In the genomic region with DNA sequence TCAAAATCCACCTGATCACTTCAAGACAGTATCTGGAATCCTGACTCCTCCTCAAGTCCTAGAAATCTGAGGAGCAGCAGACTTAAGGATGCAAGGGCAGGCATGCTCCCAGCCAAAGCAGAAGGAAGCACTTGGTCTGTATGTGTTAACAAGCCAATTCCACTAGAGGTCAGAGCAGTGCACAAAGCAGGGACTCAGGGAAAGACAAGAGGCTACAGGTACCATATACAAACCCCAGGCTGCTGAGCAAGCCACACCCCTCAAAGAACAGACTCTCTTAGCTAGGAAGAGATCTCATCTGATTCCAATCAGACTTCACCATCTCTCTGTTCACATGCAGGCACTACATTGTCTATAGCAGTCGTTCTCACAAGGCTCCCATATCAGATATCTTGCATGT, we compare ENCODE assay signal across 9 mouse cellular contexts.
DNase-seq lines count a peak whose midpoint lies in the region; ATAC-seq lines count a peak whose summit lies in the region.
"Had no signal": no experiment of that assay in that cellular context is flagged by ENCODE, and none has a peak within 500 bp of the region (broad histone marks: within the 10 kb centered on the region; RNA-seq: fewer than 3 reads in every experiment).

No protein-coding gene starts in this region.

- H3K4me2 ChIP-seq in neural tube, embryonic 11.5 days (ENCODE audit: low read depth) = no peak overlapping the region
- H3K4me2 ChIP-seq in embryonic facial prominence, embryonic 11.5 days (ENCODE audit: low read depth, low read length) = no peak overlapping the region
- H3K4me2 ChIP-seq in intestine, embryonic 16.5 days (ENCODE audit: low read depth, low read length) = no peak overlapping the region
- H3K4me2 ChIP-seq in midbrain, embryonic 14.5 days (ENCODE audit: low read length) = no peak overlapping the region

- H3K27ac ChIP-seq in neural tube, embryonic 11.5 days (ENCODE audit: low read depth, low read length) = no peak overlapping the region
- H3K27ac ChIP-seq in embryonic facial prominence, embryonic 11.5 days (replicated peaks; ENCODE audit: low read depth, low read length) = no peak overlapping the region
- no peak overlapping the region for H3K27ac ChIP-seq in intestine, embryonic 16.5 days (ENCODE audit: low read length)
- no peak overlapping the region for H3K27ac ChIP-seq in midbrain, embryonic 14.5 days (replicated peaks; ENCODE audit: low read depth, low read length)

- no peak overlapping the region for H3K4me3 ChIP-seq in neural tube, embryonic 11.5 days (ENCODE audit: low read depth, low read length)
- no peak overlapping the region for H3K4me3 ChIP-seq in embryonic facial prominence, embryonic 11.5 days (ENCODE audit: low read depth, low read length)
- no peak overlapping the region for H3K4me3 ChIP-seq in intestine, embryonic 16.5 days (ENCODE audit: low read length)
- H3K4me3 ChIP-seq in midbrain, embryonic 14.5 days (replicated peaks; ENCODE audit: low read depth, low read length) = no peak overlapping the region
- H3K4me3 ChIP-seq: myocyte had no signal

- H3K4me1 ChIP-seq in neural tube, embryonic 11.5 days (ENCODE audit: control insufficient read depth, insufficient read depth, low read length) = no peaks in the 10 kb centered on the region
- no peaks in the 10 kb centered on the region for H3K4me1 ChIP-seq in embryonic facial prominence, embryonic 11.5 days (ENCODE audit: control insufficient read depth, insufficient read depth, low read length)
- H3K4me1 ChIP-seq in intestine, embryonic 16.5 days (ENCODE audit: control insufficient read depth, insufficient read depth, low read length) = no peaks in the 10 kb centered on the region
- H3K4me1 ChIP-seq in midbrain, embryonic 14.5 days (ENCODE audit: control insufficient read depth, insufficient read depth, low read length) = no peaks in the 10 kb centered on the region

- DNase-seq in neural tube, embryonic 11.5 days (ENCODE audit: low spot score) = peak; percentile 26
- no peak for DNase-seq in neural tube, embryonic 10.5 days (ENCODE audit: extremely low spot score, low spot score)
- DNase-seq in R1 (ENCODE audit: low read depth, low spot score) = peak; percentile 83
- DNase-seq in embryonic facial prominence, embryonic 11.5 days (ENCODE audit: low spot score) = peak; percentile 66
- peak; percentile 33 for DNase-seq in left cerebral cortex, postnatal 4 days
- peak; percentile 77 for DNase-seq in midbrain, embryonic 14.5 days
- peak; percentile 24 to 35 for DNase-seq in thymus, postnatal 36 days

- no peaks in the 10 kb centered on the region for H3K9me3 ChIP-seq in neural tube, embryonic 11.5 days (ENCODE audit: control insufficient read depth, low read length)
- no peaks in the 10 kb centered on the region for H3K9me3 ChIP-seq in embryonic facial prominence, embryonic 11.5 days (replicated peaks; ENCODE audit: control insufficient read depth, low read length)
- no peaks in the 10 kb centered on the region for H3K9me3 ChIP-seq in intestine, embryonic 16.5 days (ENCODE audit: control insufficient read depth, low read length)
- no peaks in the 10 kb centered on the region for H3K9me3 ChIP-seq in midbrain, embryonic 14.5 days (ENCODE audit: control insufficient read depth, low read length)

- 51% methylated on average over 1 of the region's 1 CpGs for whole genome bisulfite sequencing in neural tube, embryonic 11.5 days
- WGBS in embryonic facial prominence, embryonic 11.5 days = 37% methylated on average over 1 of the region's 1 CpGs
- WGBS in intestine, embryonic 16.5 days = 43% methylated on average over 1 of the region's 1 CpGs
- 60% methylated on average over 1 of the region's 1 CpGs for WGBS in midbrain, embryonic 14.5 days

- no peaks in the 10 kb centered on the region for H3K27me3 ChIP-seq in neural tube, embryonic 11.5 days (ENCODE audit: control insufficient read depth, insufficient read depth, low read length)
- H3K27me3 ChIP-seq in embryonic facial prominence, embryonic 11.5 days (ENCODE audit: control insufficient read depth, insufficient read depth, low read length) = no peaks in the 10 kb centered on the region
- H3K27me3 ChIP-seq in intestine, embryonic 16.5 days (replicated peaks; ENCODE audit: control insufficient read depth, insufficient read depth, low read length) = no peaks in the 10 kb centered on the region
- H3K27me3 ChIP-seq in midbrain, embryonic 14.5 days (ENCODE audit: control insufficient read depth, insufficient read depth, low read length) = no peaks in the 10 kb centered on the region

- no peak for ATAC-seq in neural tube, embryonic 11.5 days (ENCODE audit: insufficient read depth, low FRiP score, low TSS enrichment)
- ATAC-seq in embryonic facial prominence, embryonic 11.5 days (replicated peaks; ENCODE audit: insufficient number of reproducible peaks, low FRiP score, low TSS enrichment, low read depth) = peak; percentile 52; the same call in 1 of the 2 replicates
- ATAC-seq in intestine, embryonic 16.5 days = peak; percentile 64
- no peak for ATAC-seq in midbrain, embryonic 14.5 days (ENCODE audit: low FRiP score, low TSS enrichment)

- H3K9ac ChIP-seq in neural tube, embryonic 11.5 days (ENCODE audit: low read length) = no peak overlapping the region
- H3K9ac ChIP-seq in embryonic facial prominence, embryonic 11.5 days (replicated peaks; ENCODE audit: low read length) = no peak overlapping the region
- H3K9ac ChIP-seq in intestine, embryonic 16.5 days (ENCODE audit: low read depth, low read length) = no peak overlapping the region
- H3K9ac ChIP-seq in midbrain, embryonic 14.5 days (replicated peaks; ENCODE audit: low read length) = no peak overlapping the region

- intact Hi-C loops in left cerebral cortex, postnatal 4 days (cut with DNase I) = loop anchor here (10.0 kb wide), 1 partner anchor 133 kb away; no protein-coding TSS in a partner anchor

- H3K36me3 ChIP-seq in neural tube, embryonic 11.5 days (ENCODE audit: control insufficient read depth, insufficient read depth, low read length) = no peaks in the 10 kb centered on the region
- H3K36me3 ChIP-seq in embryonic facial prominence, embryonic 11.5 days (replicated peaks; ENCODE audit: control insufficient read depth, insufficient read depth, low read depth, low read length) = no peaks in the 10 kb centered on the region
- H3K36me3 ChIP-seq in intestine, embryonic 16.5 days (ENCODE audit: control insufficient read depth, insufficient read depth, low read length) = no peaks in the 10 kb centered on the region
- H3K36me3 ChIP-seq in midbrain, embryonic 14.5 days (ENCODE audit: control insufficient read depth, insufficient read depth, low read length) = no peaks in the 10 kb centered on the region

Comparison
In these comparisons a context has a peak if more than half of its experiments do, and no peak if none do; other contexts are left out.
1. ATAC-seq: peak in embryonic facial prominence, embryonic 11.5 days (single experiment) and intestine, embryonic 16.5 days (single experiment); none in neural tube, embryonic 11.5 days (single experiment) and midbrain, embryonic 14.5 days (single experiment).